Mouse (Mus musculus): ENCODE measurements around the gene Fbxl18. TPM values are rescaled to one million over a fixed set of nuclear protein-coding genes. Genes with fewer than 3 reads are reported as not detected.

The Fbxl18 gene
- total and polyA plus RNA-seq, 2 experiments from 2014 or later, result 27.0 to 38.0 TPM

- 17% methylated on average over 13 of the region's 13 CpGs for WGBS
- ATAC-seq (no peak), DNase-seq (no peak)
- Histone ChIP-seq H3K4me3 (ENCODE audit: low read depth, low read length) (no peak overlapping the region), H3K4me2 (ENCODE audit: low read depth) (no peak overlapping the region), H3K9me3 (ENCODE audit: low read length) (no peaks in the 10 kb centered on the region), H3K36me3 (ENCODE audit: insufficient read depth) (no peaks in the 10 kb centered on the region), H3K4me1 (ENCODE audit: insufficient read depth) (0 out of 2 replicates have a peak, but pooled peaks cover 5% of the 10 kb centered on the region), H3K9ac (no peak overlapping the region), H3K27me3 (ENCODE audit: insufficient read depth, low read length) (no peaks in the 10 kb centered on the region), H3K27ac (ENCODE audit: low read depth, low read length) (no peak overlapping the region)
- TF ChIP-seq CTCF (IDR thresholded peaks at IDR 0.05; ENCODE audit: low read depth), result no peak
These were observed 31.2 kb upstream of the Fbxl18 start for GRCm38 (mm10) chr5:142926204-142926939.

DNA sequence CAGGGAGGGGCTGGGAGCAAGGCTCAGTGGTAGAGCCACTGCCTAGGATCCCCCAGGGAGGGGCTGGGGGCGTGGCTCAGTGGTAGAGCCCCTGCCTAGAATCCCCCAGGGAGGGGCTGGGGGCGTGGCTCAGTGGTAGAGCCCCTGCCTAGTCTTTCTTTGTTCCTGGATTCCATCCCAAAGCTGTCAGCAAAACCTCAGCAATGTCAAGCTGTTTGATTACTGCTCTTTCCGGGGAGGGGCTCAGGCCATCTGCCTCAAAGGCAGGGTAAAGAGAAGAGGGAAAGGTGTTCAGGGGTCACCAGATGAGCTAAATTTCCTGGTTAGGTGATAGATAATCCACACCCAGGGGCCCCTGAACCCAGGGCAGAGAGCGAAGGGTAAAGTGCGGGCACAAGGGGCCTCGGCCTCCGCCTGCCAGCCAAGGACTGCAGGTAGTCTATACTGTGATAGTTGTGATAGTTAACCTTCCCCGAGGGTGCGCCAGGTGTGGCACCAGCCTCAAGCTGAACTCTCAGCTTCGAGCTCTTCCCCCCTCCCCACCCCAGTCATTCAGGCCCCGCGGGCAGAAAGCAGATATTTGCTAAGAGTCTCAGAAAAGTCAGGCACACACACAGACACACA is 29.2 kb upstream of the Fbxl18 start:
- Histone ChIP-seq H3K4me3 (ENCODE audit: low read depth, low read length) (no peak overlapping the region), H3K27ac (ENCODE audit: low read depth, low read length) (no peak overlapping the region), H3K9ac (no peak overlapping the region), H3K4me1 (ENCODE audit: insufficient read depth) (0 out of 2 replicates have a peak, but pooled peaks cover 5% of the 10 kb centered on the region), H3K27me3 (ENCODE audit: insufficient read depth, low read length) (no peaks in the 10 kb centered on the region), H3K4me2 (ENCODE audit: low read depth) (no peak overlapping the region), H3K36me3 (ENCODE audit: insufficient read depth) (no peaks in the 10 kb centered on the region), H3K9me3 (ENCODE audit: low read length) (no peaks in the 10 kb centered on the region)
- TF ChIP-seq CTCF (IDR thresholded peaks at IDR 0.05; ENCODE audit: low read depth), result no peak
- 82% methylated on average over 11 of the region's 12 CpGs for WGBS
- DNase-seq, result no peak
- no peak for ATAC-seq

DNA sequence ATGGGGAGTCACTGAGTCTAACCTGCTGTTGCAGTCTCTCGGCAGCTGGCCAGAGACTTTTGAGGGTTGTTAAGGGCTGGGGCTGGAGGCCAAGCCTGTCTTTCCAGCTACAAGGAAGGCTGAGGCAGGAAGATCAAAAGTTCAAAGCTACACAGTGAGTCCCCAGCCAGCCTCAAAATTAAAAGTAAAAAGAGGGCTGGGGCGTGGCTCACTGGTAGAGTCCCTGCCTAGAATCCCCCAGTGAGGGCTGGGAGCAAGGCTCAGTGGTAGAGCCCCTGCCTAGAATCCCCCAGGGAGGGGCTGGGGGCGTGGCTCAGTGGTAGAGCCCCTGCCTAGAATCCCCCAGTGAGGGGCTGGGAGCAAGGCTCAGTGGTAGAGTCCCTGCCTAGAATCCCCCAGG is 28.6 kb upstream of the Fbxl18 start:
- ATAC-seq (no peak), DNase-seq (no peak)
- 90% methylated on average over 3 of the region's 3 CpGs for WGBS
- H3K36me3 ChIP-seq (ENCODE audit: insufficient read depth), result no peaks in the 10 kb centered on the region
- no peak for TF ChIP-seq CTCF (IDR thresholded peaks at IDR 0.05; ENCODE audit: low read depth)
- H3K9ac ChIP-seq, result no peak overlapping the region
- H3K4me3 ChIP-seq (ENCODE audit: low read depth, low read length), result no peak overlapping the region
- no peaks in the 10 kb centered on the region for H3K9me3 ChIP-seq (ENCODE audit: low read length)
- H3K27me3 ChIP-seq (ENCODE audit: insufficient read depth, low read length), result no peaks in the 10 kb centered on the region
- 0 out of 2 replicates have a peak, but pooled peaks cover 2% of the 10 kb centered on the region for H3K4me1 ChIP-seq (ENCODE audit: insufficient read depth)
- H3K27ac ChIP-seq (ENCODE audit: low read depth, low read length), result no peak overlapping the region
- H3K4me2 ChIP-seq (ENCODE audit: low read depth), result no peak overlapping the region

- Histone ChIP-seq H3K27ac (ENCODE audit: low read depth, low read length) (no peak overlapping the region), H3K36me3 (ENCODE audit: insufficient read depth) (no peaks in the 10 kb centered on the region), H3K4me1 (ENCODE audit: insufficient read depth) (no peaks in the 10 kb centered on the region), H3K4me3 (ENCODE audit: low read depth, low read length) (no peak overlapping the region), H3K27me3 (ENCODE audit: insufficient read depth, low read length) (no peaks in the 10 kb centered on the region), H3K4me2 (ENCODE audit: low read depth) (no peak overlapping the region), H3K9ac (no peak overlapping the region), H3K9me3 (ENCODE audit: low read length) (no peaks in the 10 kb centered on the region)
- no peak for ATAC-seq
- DNase-seq, result no peak
- whole genome bisulfite sequencing, result 78% methylated on average over 5 of the region's 5 CpGs
- TF ChIP-seq CTCF (IDR thresholded peaks at IDR 0.05; ENCODE audit: low read depth), result no peak
These were observed 27.0 kb upstream of the Fbxl18 start for GRCm38 (mm10) chr5:142922251-142922650.

DNA sequence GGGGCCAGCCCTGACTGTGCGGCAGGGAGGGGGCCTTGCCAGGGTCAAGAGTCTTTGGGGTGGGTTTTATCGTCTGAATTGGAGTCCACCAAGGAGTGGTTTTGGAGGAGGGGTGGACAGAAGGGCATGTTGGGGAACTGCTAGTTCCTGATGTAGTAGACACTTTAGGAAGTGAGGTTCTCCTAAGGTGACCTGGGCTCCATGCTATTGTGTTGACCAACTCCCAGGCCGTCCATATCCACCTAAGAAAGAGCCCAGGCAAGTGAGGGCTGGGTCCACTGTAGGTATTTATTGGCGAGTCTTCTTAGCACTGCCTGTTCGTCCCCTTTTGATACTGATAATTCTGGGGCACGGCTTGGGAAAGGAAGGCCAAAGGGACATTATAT is 25.8 kb upstream of the Fbxl18 start:
- WGBS, result 81% methylated on average over 6 of the region's 6 CpGs
- no peak overlapping the region for H3K9ac ChIP-seq
- no peaks in the 10 kb centered on the region for H3K36me3 ChIP-seq (ENCODE audit: insufficient read depth)
- no peaks in the 10 kb centered on the region for H3K4me1 ChIP-seq (ENCODE audit: insufficient read depth)
- no peak for TF ChIP-seq CTCF (IDR thresholded peaks at IDR 0.05; ENCODE audit: low read depth)
- no peak overlapping the region for H3K4me3 ChIP-seq (ENCODE audit: low read depth, low read length)
- no peaks in the 10 kb centered on the region for H3K9me3 ChIP-seq (ENCODE audit: low read length)
- H3K27ac ChIP-seq (ENCODE audit: low read depth, low read length), result no peak overlapping the region
- DNase-seq (no peak), ATAC-seq (no peak)
- no peaks in the 10 kb centered on the region for H3K27me3 ChIP-seq (ENCODE audit: insufficient read depth, low read length)
- no peak overlapping the region for H3K4me2 ChIP-seq (ENCODE audit: low read depth)

- no peaks in the 10 kb centered on the region for H3K4me1 ChIP-seq (ENCODE audit: insufficient read depth)
- no peak overlapping the region for H3K4me3 ChIP-seq (ENCODE audit: low read depth, low read length)
- WGBS, result 69% methylated on average over 8 of the region's 8 CpGs
- H3K4me2 ChIP-seq (ENCODE audit: low read depth), result no peak overlapping the region
- H3K36me3 ChIP-seq (ENCODE audit: insufficient read depth), result no peaks in the 10 kb centered on the region
- no peak overlapping the region for H3K27ac ChIP-seq (ENCODE audit: low read depth, low read length)
- no peak for TF ChIP-seq CTCF (IDR thresholded peaks at IDR 0.05; ENCODE audit: low read depth)
- no peak overlapping the region for H3K9ac ChIP-seq
- H3K9me3 ChIP-seq (ENCODE audit: low read length), result no peaks in the 10 kb centered on the region
- H3K27me3 ChIP-seq (ENCODE audit: insufficient read depth, low read length), result no peaks in the 10 kb centered on the region
- ATAC-seq (peak; percentile 25; the same call in 1 of the 2 replicates), DNase-seq (no peak)
These were observed 25.3 kb upstream of the Fbxl18 start for GRCm38 (mm10) chr5:142920311-142921073.

- no peak for TF ChIP-seq CTCF (IDR thresholded peaks at IDR 0.05; ENCODE audit: low read depth)
These were observed 22.2 kb upstream of the Fbxl18 start for GRCm38 (mm10) chr5:142917402-142917801.

More at GRCm38 (mm10) chr5:142917402-142917801, 22.2 kb upstream of the Fbxl18 start:
- no peak overlapping the region for H3K4me3 ChIP-seq (ENCODE audit: low read depth, low read length)
- no peaks in the 10 kb centered on the region for H3K27me3 ChIP-seq (ENCODE audit: insufficient read depth, low read length)
- DNase-seq, result no peak
- no peak overlapping the region for H3K9ac ChIP-seq
- no peak overlapping the region for H3K27ac ChIP-seq (ENCODE audit: low read depth, low read length)
- no peaks in the 10 kb centered on the region for H3K36me3 ChIP-seq (ENCODE audit: insufficient read depth)
- H3K9me3 ChIP-seq (ENCODE audit: low read length), result no peaks in the 10 kb centered on the region
- no peak overlapping the region for H3K4me2 ChIP-seq (ENCODE audit: low read depth)
- WGBS, result 95% methylated on average over 8 of the region's 8 CpGs
- H3K4me1 ChIP-seq (ENCODE audit: insufficient read depth), result no peaks in the 10 kb centered on the region
- ATAC-seq, result no peak
